Mouse (Mus musculus) hindbrain, embryonic 12.5 days (tissue): ENCODE measurements around the gene Usp46. TPM values are rescaled to one million over a fixed set of nuclear protein-coding genes. Genes with fewer than 3 reads are reported as not detected.

Experiments used
- ATAC-seq: fragments of 200-750 bp; cut with Nextera tagmentation; 2 replicates; pipeline ENCODE4 v1.8.0; 2017; ENCODE audit warnings: moderate TSS enrichment; ENCODE audit not compliant: low FRiP score
- H3K27ac ChIP-seq: fragments of 300-500 bp; sonication (generic); 2 replicates; pipeline ENCODE4 v1.5.1; 2016; ENCODE audit warnings: mild to moderate bottlenecking
- H3K27me3 ChIP-seq: fragments of 300-500 bp; sonication (generic); 2 replicates; pipeline ENCODE4 v1.6.1; 2016; ENCODE audit warnings: mild to moderate bottlenecking
- H3K36me3 ChIP-seq: fragments of 300-500 bp; sonication (generic); 2 replicates; pipeline ENCODE4 v1.6.1; 2016; ENCODE audit warnings: mild to moderate bottlenecking
- H3K4me1 ChIP-seq: fragments of 300-500 bp; sonication (generic); 2 replicates; pipeline ENCODE4 v1.6.1; 2016
- H3K4me2 ChIP-seq: fragments of 300-500 bp; sonication (generic); replicated peaks from 2 replicates; pipeline ENCODE4 v1.6.1; 2016; ENCODE audit warnings: mild to moderate bottlenecking
- H3K4me3 ChIP-seq: fragments of 300-500 bp; sonication (generic); 2 replicates; pipeline ENCODE4 v1.5.1; 2016; ENCODE audit warnings: mild to moderate bottlenecking
- H3K9ac ChIP-seq: fragments of 300-500 bp; sonication (generic); 2 replicates; pipeline ENCODE4 v1.6.1; 2016; ENCODE audit warnings: mild to moderate bottlenecking, moderate library complexity
- H3K9me3 ChIP-seq: fragments of 300-500 bp; sonication (generic); replicated peaks from 2 replicates; pipeline ENCODE4 v1.6.1; 2016; ENCODE audit warnings: mild to moderate bottlenecking
- WGBS: fragments of 180-500 bp; shearing (Covaris S2); methylation state at CpG from one replicate; pipeline ENCODE4 v1.1.7; 2016; 5-methylcytosine and 5-hydroxymethylcytosine counted together
- polyA plus RNA-seq: library from polyadenylated mRNA; unstranded; fragments of >200 nt; fragmentation: Nextera tagmentation; extraction: Ambion mirVana; gene quantifications from 2 replicates; pipeline ENCODE4 v1.2.1, GENCODE M21; 2016

Gene Usp46
- 36.9 and 44.9 TPM in 2 replicates for polyA plus RNA-seq

DNA sequence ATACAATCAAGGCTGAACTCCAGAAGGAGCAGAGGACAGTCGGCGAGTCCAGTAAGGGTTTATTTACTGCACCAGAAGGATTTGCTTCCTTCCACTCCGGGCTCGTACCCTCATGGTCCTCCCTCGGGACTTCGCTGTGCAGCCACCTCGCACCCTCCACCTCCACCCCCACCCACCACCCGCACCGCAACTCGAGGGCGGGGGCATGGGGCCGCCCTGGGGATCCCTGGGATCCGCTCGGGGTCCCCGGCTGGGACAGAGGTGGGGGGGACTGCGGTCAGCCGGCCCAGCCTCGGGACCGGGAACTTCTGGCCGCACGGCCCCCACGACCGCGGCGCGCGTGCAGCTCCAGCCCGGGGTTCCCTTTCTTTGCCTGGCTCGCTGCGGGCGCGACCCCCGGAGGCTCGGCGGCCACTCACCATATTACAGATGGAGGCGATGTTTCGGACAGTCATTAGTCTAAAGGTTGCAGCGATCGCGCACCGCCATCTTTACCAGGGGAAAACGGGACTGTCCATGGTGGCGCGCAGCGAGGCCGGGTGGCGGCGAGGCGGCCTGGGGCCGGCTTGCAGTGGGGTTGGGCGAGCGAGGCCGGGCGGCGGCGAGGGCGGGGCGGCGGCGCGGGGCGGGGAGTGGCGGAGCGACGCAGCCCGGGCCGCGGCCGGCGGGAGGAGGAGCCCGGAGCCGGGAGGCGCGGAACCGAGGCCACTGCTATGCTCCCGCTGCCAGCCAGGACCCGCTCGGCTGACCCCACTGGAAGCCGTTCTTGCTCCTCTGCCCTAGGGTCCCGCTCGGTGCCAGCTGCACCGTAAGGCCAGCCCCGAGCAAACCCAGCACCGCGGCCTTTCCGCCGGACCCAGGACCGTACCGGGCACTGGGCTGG is at the start of gene Usp46:
Gene Usp46, minus strand, starts transcription at position 601 of the 883 bp plus-strand sequence.
- Histone ChIP-seq H3K27ac (peak within 1 kb of the TSS; percentile 94), H3K9me3 (no peaks in the 10 kb centered on the region), H3K4me1 (peaks cover 27% of the 10 kb centered on the region), H3K27me3 (no peaks in the 10 kb centered on the region), H3K36me3 (no peaks in the 10 kb centered on the region), H3K9ac (peak within 1 kb of the TSS; percentile 93), H3K4me2 (peak within 1 kb of the TSS; percentile 85), H3K4me3 (peak within 1 kb of the TSS; percentile 87)
- ATAC-seq = peak; percentile 94
- under 1% methylated on average over 74 of the region's 89 CpGs for WGBS

DNA sequence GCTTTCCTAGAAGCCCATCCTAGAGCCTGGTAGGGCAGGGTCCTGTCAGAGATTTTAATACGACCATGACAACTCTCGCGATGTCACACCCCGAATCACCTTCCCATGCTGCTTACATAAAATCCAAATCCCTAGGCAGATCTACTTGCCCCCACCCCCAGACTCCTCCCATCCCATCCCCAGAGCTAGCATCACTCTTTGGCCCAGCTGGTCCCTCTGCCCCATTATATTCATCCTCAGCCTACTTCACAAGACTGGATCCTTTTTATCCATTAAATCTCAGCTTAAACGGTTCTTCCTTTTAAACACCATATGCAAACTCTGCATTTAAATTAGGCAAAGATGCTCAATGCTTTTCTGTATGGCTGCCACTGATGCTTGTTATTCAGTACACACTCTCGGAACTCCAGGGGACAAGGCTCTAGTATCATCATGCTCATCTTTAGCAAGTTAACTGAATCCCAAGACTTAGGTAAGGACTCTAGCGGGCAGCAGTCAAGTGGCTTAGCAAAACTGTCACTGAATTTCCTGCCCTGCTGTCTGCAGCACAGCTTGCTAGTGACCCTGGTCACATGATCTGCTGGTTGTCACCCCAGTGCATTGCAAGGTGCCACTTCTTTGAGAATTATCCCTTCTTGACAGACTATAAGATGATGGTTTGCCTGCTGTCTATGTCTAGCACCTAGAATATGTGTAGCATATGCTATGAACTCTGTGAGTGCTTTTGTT is 45.9 kb upstream of the Usp46 start:
- Histone ChIP-seq H3K4me3 (no peak overlapping the region), H3K9me3 (no peaks in the 10 kb centered on the region), H3K9ac (no peak overlapping the region), H3K36me3 (no peaks in the 10 kb centered on the region), H3K27ac (no peak overlapping the region), H3K4me2 (no peak overlapping the region), H3K4me1 (no peaks in the 10 kb centered on the region), H3K27me3 (no peaks in the 10 kb centered on the region)
- ATAC-seq = no peak
- 76% methylated on average over 7 of the region's 7 CpGs for WGBS

DNA sequence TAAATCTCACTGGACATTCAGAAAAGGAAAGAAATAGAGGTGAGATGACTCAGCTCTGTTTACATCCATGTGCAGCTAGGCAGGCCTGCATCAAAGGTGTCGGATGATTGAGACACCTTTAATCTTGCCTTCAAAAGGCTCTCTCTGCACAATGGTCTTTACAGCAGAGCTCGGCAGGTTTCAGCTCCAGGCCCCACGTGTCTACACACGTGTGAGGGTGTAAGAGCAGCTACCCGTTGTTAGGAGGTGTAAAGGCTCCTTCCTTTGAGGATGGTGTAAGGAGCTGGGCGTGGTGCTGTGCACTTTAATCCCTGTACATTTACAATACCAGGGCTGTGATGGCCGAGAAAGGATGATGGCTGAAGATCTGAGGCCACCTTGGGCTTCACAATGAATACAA is 37.2 kb upstream of the Usp46 start:
- no peaks in the 10 kb centered on the region for H3K27me3 ChIP-seq
- no peak overlapping the region for H3K27ac ChIP-seq
- 77% methylated on average over 7 of the region's 7 CpGs for WGBS
- H3K36me3 ChIP-seq = no peaks in the 10 kb centered on the region
- no peak overlapping the region for H3K9ac ChIP-seq
- H3K9me3 ChIP-seq = no peaks in the 10 kb centered on the region
- no peaks in the 10 kb centered on the region for H3K4me1 ChIP-seq
- no peak overlapping the region for H3K4me2 ChIP-seq
- no peak overlapping the region for H3K4me3 ChIP-seq
- no peak for ATAC-seq

DNA sequence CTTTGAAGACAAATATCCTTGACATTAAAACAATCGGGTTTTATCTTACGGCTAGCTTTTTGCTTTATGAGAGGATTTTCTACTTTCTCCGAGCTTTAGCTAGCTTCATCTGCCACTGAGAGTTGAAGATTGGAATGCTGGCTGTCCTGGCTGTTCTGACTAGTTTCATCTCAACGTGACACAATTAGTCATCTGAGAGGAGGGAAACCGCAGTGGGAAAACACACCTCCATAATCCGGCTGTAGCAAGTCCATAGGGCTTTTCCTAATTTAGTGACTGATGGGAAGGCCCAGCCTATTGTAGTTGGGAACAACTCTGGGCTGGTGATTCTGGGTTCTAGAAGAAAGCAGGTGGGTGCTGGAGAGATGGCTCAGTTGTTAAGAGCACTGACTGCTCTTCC is 33.5 kb upstream of the Usp46 start:
- Histone ChIP-seq H3K27me3 (no peaks in the 10 kb centered on the region), H3K9ac (no peak overlapping the region), H3K4me2 (no peak overlapping the region), H3K36me3 (no peaks in the 10 kb centered on the region), H3K27ac (no peak overlapping the region), H3K4me1 (no peaks in the 10 kb centered on the region), H3K4me3 (no peak overlapping the region), H3K9me3 (no peaks in the 10 kb centered on the region)
- ATAC-seq = no peak
- 84% methylated on average over 6 of the region's 6 CpGs for WGBS

DNA sequence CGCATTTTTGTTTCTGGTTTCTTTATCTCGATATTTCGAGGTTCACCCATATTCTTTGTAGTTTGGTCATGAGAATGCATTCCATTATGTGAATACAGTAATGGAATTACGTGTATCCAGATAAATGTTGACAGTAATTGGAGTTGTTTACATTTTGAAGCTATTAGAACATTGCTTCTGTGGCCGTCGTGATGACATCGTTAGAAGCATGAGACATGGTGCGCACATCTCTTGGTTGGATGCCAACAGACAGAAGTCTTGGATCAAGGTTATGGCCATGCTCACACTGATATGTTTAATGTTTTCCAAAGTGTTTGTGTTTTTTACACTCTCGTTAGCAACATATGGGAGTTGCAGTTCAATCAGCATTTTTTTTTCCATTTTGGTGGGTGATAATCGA is 30.8 kb upstream of the Usp46 start:
- Histone ChIP-seq H3K27ac (no peak overlapping the region), H3K27me3 (no peaks in the 10 kb centered on the region), H3K4me1 (peaks cover 12% of the 10 kb centered on the region), H3K4me3 (no peak overlapping the region), H3K9me3 (no peaks in the 10 kb centered on the region), H3K4me2 (no peak overlapping the region), H3K9ac (no peak overlapping the region), H3K36me3 (peaks cover 16% of the 10 kb centered on the region)
- 91% methylated on average over 10 of the region's 10 CpGs for WGBS
- no peak for ATAC-seq

DNA sequence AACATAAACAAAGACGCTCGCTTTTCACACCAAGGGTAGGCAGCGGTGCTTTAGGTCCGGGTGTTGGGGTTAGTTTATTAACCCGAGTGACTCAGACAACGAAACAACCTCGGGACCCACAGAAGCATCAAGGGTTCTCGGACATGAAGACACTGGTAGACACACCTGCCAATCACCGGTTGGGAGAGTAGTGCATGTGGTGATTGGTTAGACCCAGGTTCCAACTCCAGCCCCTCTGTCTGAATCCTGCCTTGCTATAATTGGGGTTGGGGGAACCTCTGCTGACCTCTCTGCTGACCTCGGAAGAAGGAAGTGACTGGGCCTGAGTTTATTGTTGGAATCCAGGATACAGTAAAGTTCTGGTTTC is 29.6 kb upstream of the Usp46 start:
- peaks cover 15% of the 10 kb centered on the region for H3K4me1 ChIP-seq
- H3K4me3 ChIP-seq = no peak overlapping the region
- no peaks in the 10 kb centered on the region for H3K27me3 ChIP-seq
- ATAC-seq = no peak
- no peak overlapping the region for H3K9ac ChIP-seq
- H3K36me3 ChIP-seq = peaks cover 16% of the 10 kb centered on the region
- no peak overlapping the region for H3K4me2 ChIP-seq
- H3K27ac ChIP-seq = no peak overlapping the region
- 78% methylated on average over 10 of the region's 10 CpGs for WGBS
- H3K9me3 ChIP-seq = no peaks in the 10 kb centered on the region

DNA sequence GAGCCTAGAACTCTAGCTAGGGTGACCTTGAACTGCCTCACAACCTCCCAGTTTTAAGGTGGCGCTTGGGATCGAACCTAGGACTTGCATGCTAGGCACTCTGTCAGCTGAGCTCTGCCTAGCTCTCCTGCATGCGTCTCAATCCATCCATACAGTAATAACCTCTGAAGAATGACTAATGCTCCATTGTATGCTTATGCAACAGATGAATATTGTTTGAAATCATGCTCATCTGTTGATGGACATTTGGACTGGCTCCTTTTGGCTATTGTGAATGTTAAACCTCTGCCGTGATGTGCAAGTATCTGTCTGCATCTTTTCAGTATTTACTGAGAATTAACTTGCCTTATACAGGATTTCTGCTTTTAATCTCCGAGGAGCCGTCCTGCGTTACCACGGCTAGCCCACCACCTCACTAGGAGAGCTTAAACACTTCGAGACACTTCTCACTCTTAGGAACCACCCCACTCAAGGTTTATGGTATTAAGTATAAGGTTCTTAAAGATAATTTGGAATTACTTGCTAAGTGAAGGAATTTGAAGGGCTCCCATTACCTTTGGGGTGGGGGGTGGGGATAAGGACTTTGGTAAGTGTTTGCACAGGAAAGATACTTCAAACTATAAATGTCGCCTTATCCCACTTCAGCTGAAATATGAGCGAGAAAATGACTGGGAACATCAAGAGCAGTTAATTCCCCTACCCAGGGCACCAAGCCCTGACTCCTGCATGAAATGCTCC is 29.1 kb upstream of the Usp46 start:
- H3K27ac ChIP-seq = no peak overlapping the region
- ATAC-seq = no peak
- no peaks in the 10 kb centered on the region for H3K9me3 ChIP-seq
- 92% methylated on average over 11 of the region's 11 CpGs for WGBS
- H3K36me3 ChIP-seq = peaks cover 16% of the 10 kb centered on the region
- H3K9ac ChIP-seq = no peak overlapping the region
- no peaks in the 10 kb centered on the region for H3K27me3 ChIP-seq
- H3K4me1 ChIP-seq = peaks cover 15% of the 10 kb centered on the region
- no peak overlapping the region for H3K4me2 ChIP-seq
- H3K4me3 ChIP-seq = no peak overlapping the region

DNA sequence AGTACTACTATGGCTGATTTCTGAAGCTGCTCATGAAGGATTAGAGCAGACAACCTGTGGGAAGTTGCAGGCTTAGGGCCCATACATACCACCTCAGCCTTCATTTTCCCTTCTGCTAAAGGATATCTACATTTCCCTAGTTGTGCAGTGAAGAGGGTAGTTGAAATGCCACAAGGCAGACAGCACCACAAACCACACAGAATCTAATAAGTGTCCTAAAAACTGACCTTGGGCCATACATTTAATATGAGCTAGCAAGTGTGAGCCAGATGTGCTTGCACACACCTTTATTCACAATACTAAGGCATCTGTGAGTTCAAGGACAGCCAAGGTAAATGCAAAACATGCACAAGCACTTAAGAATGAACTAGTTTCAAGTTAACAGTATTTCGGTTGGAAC is 27.8 kb upstream of the Usp46 start:
- Histone ChIP-seq H3K4me2 (no peak overlapping the region), H3K27me3 (no peaks in the 10 kb centered on the region), H3K9me3 (no peaks in the 10 kb centered on the region), H3K4me3 (no peak overlapping the region), H3K36me3 (peaks cover 16% of the 10 kb centered on the region), H3K27ac (no peak overlapping the region), H3K4me1 (peaks cover 15% of the 10 kb centered on the region), H3K9ac (no peak overlapping the region)
- no peak for ATAC-seq
- WGBS = 91% methylated on average over 1 of the region's 1 CpGs

DNA sequence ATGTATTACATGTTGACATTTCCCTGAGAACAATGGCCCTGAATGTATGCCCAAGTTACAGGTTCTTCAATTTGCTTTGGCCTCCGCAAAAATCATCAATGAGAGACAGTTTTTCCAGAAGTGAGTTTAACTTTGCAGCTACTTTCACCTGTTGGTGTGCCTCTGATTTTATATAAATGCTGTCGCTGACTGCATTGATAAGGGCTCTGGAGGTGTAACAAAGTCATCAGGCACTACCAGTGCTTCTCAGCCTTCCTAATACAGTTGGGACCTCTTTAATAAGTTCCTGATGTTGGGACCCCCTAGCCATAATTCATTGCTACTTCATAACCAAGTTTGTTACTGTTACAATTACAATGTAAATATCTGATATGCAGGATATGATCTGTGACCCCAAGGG is 27.4 kb upstream of the Usp46 start:
- no peak overlapping the region for H3K4me3 ChIP-seq
- no peak overlapping the region for H3K4me2 ChIP-seq
- H3K4me1 ChIP-seq = peaks cover 15% of the 10 kb centered on the region
- 95% methylated on average over 2 of the region's 2 CpGs for WGBS
- ATAC-seq = no peak
- no peak overlapping the region for H3K9ac ChIP-seq
- H3K9me3 ChIP-seq = no peaks in the 10 kb centered on the region
- H3K27ac ChIP-seq = no peak overlapping the region
- H3K36me3 ChIP-seq = peaks cover 16% of the 10 kb centered on the region
- H3K27me3 ChIP-seq = no peaks in the 10 kb centered on the region

DNA sequence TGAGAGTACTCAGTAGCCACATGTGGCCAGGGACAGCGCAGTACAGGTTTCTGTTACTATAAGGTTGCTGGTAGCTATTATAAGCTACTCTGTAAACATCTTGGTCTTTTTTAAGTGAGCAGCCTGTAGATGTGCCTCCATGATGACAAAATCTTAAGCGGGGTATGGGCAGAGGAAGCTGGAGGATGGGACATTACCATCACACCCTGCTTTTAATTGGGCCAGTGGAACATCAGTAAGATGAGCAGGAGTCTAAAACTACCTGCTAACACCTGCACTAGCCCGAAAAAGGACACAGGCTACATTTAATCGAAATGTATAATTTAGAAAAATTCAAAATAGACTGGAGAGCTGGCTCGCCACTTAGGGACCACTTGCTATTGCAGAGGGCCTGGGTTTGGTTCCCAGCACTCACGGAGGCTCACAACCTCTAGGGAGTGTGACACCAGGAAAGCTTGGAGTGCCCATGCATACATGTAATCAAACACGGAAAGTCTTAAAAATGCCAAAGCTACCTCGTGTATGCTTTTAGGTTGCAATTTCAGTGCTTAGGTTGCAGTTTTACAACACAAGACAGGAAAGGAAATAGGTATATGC is 26.7 kb upstream of the Usp46 start:
- no peaks in the 10 kb centered on the region for H3K9me3 ChIP-seq
- peaks cover 15% of the 10 kb centered on the region for H3K4me1 ChIP-seq
- H3K27me3 ChIP-seq = no peaks in the 10 kb centered on the region
- no peak overlapping the region for H3K27ac ChIP-seq
- 0 out of 2 replicates have a peak overlapping the region, but pooled peaks have one; percentile 90 for H3K4me3 ChIP-seq
- H3K4me2 ChIP-seq = peak overlapping the region; percentile 82
- H3K9ac ChIP-seq = no peak overlapping the region
- H3K36me3 ChIP-seq = peaks cover 16% of the 10 kb centered on the region
- WGBS = 87% methylated on average over 8 of the region's 8 CpGs
- ATAC-seq = no peak

DNA sequence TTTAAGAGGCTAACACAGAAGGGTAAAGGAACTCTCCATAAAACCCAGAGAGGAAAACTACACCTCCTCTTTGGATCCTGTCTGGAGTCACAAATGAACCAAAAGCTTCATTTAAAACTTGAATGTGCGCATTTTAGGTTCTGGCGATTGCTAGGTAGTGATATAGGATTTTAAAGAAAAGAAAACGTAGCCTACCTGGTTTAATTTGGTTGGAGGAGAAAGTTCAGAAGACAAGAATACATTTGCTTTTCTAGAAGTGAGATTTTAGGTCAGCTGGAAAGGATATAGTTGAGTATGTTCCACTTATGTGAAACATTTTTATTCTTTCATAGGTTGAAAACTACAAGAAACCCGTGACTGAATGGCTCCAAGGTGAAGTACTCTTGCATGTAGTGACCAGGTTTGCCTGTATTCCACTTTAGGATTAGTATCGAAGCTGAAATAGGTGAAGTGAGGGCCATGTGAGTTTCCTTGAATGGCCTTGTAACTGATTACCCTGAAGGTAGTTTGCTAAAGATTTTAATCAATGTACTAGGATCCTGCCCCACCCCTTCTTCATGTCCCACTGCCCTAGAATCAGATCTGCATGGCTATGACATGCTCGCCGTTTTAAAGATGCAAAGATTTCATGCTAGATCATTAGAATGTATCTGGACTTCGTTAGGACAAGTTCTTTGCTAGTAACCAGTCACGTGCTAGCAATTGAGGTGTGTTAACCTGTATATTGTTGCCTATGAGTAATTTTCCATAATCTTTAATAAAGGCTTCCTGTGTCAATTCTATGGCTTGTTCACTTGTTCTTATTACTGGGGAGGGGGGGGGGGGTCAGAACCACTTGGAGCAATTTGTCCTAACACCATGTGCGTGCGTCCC is 25.6 kb upstream of the Usp46 start:
- H3K27me3 ChIP-seq = no peaks in the 10 kb centered on the region
- no peaks in the 10 kb centered on the region for H3K9me3 ChIP-seq
- peaks cover 15% of the 10 kb centered on the region for H3K4me1 ChIP-seq
- H3K4me2 ChIP-seq = peak overlapping the region; percentile 82
- peaks cover 16% of the 10 kb centered on the region for H3K36me3 ChIP-seq
- H3K27ac ChIP-seq = peak overlapping the region; percentile 87
- ATAC-seq = no peak
- peak overlapping the region; percentile 96 for H3K9ac ChIP-seq
- 25% methylated on average over 11 of the region's 11 CpGs for WGBS
- H3K4me3 ChIP-seq = peak overlapping the region; percentile 90
